8 mouse cellular contexts compared by ENCODE assay signal in the genomic region with DNA sequence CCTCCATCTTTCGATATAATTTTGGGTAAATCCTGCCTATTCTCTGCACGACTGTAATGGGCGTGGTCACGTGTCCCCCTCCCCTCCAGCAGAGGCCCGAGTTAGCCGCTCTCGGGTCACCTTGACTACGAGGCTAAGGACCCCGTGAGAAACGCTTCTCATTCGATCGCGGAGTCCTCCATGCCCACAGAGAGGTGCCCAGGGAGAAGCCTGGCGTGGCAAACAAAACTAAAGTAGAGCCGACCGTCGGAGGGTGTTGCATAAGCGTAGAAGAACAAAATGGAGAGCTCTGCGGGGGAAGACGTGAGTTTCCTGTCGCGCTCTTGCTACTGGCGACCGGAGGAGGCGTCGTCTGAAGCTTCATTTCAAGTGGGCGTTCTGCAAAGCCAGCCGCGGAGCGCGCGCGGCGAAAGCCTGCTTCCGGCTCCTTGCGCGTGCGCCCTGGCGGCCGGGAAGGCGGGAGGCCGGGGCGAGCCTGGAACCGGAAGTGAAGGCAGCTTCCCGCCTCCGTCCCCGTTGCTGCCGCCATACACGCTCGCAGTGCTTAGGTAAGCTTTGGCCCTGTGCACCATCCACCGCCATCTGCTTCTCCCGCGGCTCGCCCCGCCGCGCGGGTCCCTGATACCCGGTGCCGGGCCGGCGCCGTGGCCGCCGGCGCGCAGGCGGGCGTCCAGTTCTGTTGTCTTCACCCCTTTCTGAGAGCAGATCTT. TPM values are rescaled to one million over a fixed set of nuclear protein-coding genes. Genes with fewer than 3 reads are reported as not detected.
DNase-seq lines count a peak whose midpoint lies in the region; ATAC-seq and TF ChIP-seq lines count a peak whose summit lies in the region.

Gene Ddx39b, plus strand, starts transcription at position 442 of the 710 bp plus-strand sequence.

- H3K36me3 ChIP-seq in forebrain, embryonic 10.5 days (replicated peaks): peaks cover 41% of the 10 kb centered on the region
- H3K36me3 ChIP-seq in heart, embryonic 15.5 days: peaks cover 33% of the 10 kb centered on the region
- peaks cover 35% of the 10 kb centered on the region for H3K36me3 ChIP-seq in liver, embryonic 14.5 days (replicated peaks; ENCODE audit: control insufficient read depth, insufficient read depth, low read depth)
- peaks cover 24% of the 10 kb centered on the region for H3K36me3 ChIP-seq in neural tube, embryonic 11.5 days (ENCODE audit: control insufficient read depth, insufficient read depth, low read length)
- H3K36me3 ChIP-seq in stomach, postnatal 0 days (ENCODE audit: control insufficient read depth, insufficient read depth, low read length): peaks cover 15% of the 10 kb centered on the region

- peak; percentile 95 for DNase-seq in CD8-positive naive resting alpha-beta T cell, adult 2 months (ENCODE audit: low read depth in 2 of 2, low spot score in 2 of 2)
- DNase-seq in c-Kit-positive CD71-negative TER-119-negative erythroid progenitor cells, embryonic 14.5 days (ENCODE audit: low read depth): peak; percentile 88
- DNase-seq in forebrain, embryonic 10.5 days (ENCODE audit: extremely low spot score, low spot score): peak; percentile 94
- DNase-seq in kidney, postnatal 25 days: peak; percentile 93 to 98
- peak; percentile 85 to 90 (median 87) for DNase-seq in liver, embryonic 14.5 days (ENCODE audit: low read depth in 3 of 3, low spot score in 3 of 3)
- peak; percentile 97 for DNase-seq in neural tube, embryonic 11.5 days (ENCODE audit: low spot score)
- DNase-seq in stomach, postnatal 0 days (ENCODE audit: low spot score): peak; percentile 96

- peak within 1 kb of the TSS; percentile 99 for H3K27ac ChIP-seq in forebrain, embryonic 10.5 days
- peak within 1 kb of the TSS; percentile 98 for H3K27ac ChIP-seq in heart, embryonic 15.5 days
- H3K27ac ChIP-seq in liver, embryonic 14.5 days: peak within 1 kb of the TSS; percentile 83
- H3K27ac ChIP-seq in neural tube, embryonic 11.5 days (ENCODE audit: low read depth, low read length): peak within 1 kb of the TSS; percentile 95
- peak within 1 kb of the TSS; percentile 100 for H3K27ac ChIP-seq in stomach, postnatal 0 days (replicated peaks)

- H3K9me3 ChIP-seq in forebrain, embryonic 10.5 days: no peaks in the 10 kb centered on the region
- H3K9me3 ChIP-seq in heart, embryonic 15.5 days (replicated peaks): no peaks in the 10 kb centered on the region
- H3K9me3 ChIP-seq in liver, embryonic 14.5 days (ENCODE audit: control insufficient read depth, low read length): no peaks in the 10 kb centered on the region
- no peaks in the 10 kb centered on the region for H3K9me3 ChIP-seq in neural tube, embryonic 11.5 days (ENCODE audit: control insufficient read depth, low read length)
- H3K9me3 ChIP-seq in stomach, postnatal 0 days (ENCODE audit: control insufficient read depth, low read length): no peaks in the 10 kb centered on the region

- H3K27me3 ChIP-seq in forebrain, embryonic 10.5 days (ENCODE audit: poor library complexity, severe bottlenecking): no peaks in the 10 kb centered on the region
- H3K27me3 ChIP-seq in heart, embryonic 15.5 days: no peaks in the 10 kb centered on the region
- no peaks in the 10 kb centered on the region for H3K27me3 ChIP-seq in liver, embryonic 14.5 days (ENCODE audit: control insufficient read depth, insufficient read depth, low read length)
- H3K27me3 ChIP-seq in neural tube, embryonic 11.5 days (ENCODE audit: control insufficient read depth, insufficient read depth, low read length): no peaks in the 10 kb centered on the region
- H3K27me3 ChIP-seq in stomach, postnatal 0 days (ENCODE audit: control insufficient read depth, insufficient read depth, low read length): no peaks in the 10 kb centered on the region

- peaks cover 60% of the 10 kb centered on the region for H3K4me1 ChIP-seq in forebrain, embryonic 10.5 days
- H3K4me1 ChIP-seq in heart, embryonic 15.5 days (replicated peaks): peaks cover 46% of the 10 kb centered on the region
- peaks cover 20 to 32% of the 10 kb centered on the region in 2 experiments for H3K4me1 ChIP-seq in liver, embryonic 14.5 days (replicated peaks; ENCODE audit: control insufficient read depth in 2 of 2, insufficient read depth in 2 of 2, low read length in 1 of 2)
- peaks cover 28% of the 10 kb centered on the region for H3K4me1 ChIP-seq in neural tube, embryonic 11.5 days (ENCODE audit: control insufficient read depth, insufficient read depth, low read length)
- H3K4me1 ChIP-seq in stomach, postnatal 0 days (replicated peaks; ENCODE audit: control insufficient read depth, insufficient read depth): peaks cover 7% of the 10 kb centered on the region

- peak; percentile 24; the same call in 1 of the 2 replicates for TF ChIP-seq CTCF in liver, embryonic 14.5 days (IDR thresholded peaks at IDR 0.05; ENCODE audit: low read depth)
- peak; percentile 44 for TF ChIP-seq CTCF in stomach, postnatal 0 days (IDR thresholded peaks at IDR 0.05; ENCODE audit: low read depth)

- WGBS in forebrain, embryonic 10.5 days: under 1% methylated on average over 69 of the region's 69 CpGs
- under 1% methylated on average over 68 of the region's 69 CpGs for WGBS in heart, embryonic 15.5 days
- WGBS in liver, embryonic 14.5 days (ENCODE audit: insufficient replicate concordance): under 1% methylated on average over 69 of the region's 69 CpGs
- under 1% methylated on average over 69 of the region's 69 CpGs for WGBS in neural tube, embryonic 11.5 days
- WGBS in stomach, postnatal 0 days: under 1% methylated on average over 65 of the region's 69 CpGs

- peak; percentile 89 for ATAC-seq in heart, embryonic 15.5 days (replicated peaks; ENCODE audit: insufficient number of reproducible peaks, insufficient read depth, low FRiP score, low read depth)
- peak; percentile 88 for ATAC-seq in liver, embryonic 14.5 days (ENCODE audit: insufficient read depth)
- ATAC-seq in neural tube, embryonic 11.5 days (ENCODE audit: insufficient read depth, low FRiP score, low TSS enrichment): peak; percentile 84
- peak; percentile 86 for ATAC-seq in stomach, postnatal 0 days (ENCODE audit: low FRiP score, low TSS enrichment)

- H3K4me3 ChIP-seq in forebrain, embryonic 10.5 days: peak within 1 kb of the TSS; percentile 85
- H3K4me3 ChIP-seq in heart, embryonic 15.5 days: peak within 1 kb of the TSS; percentile 81
- H3K4me3 ChIP-seq in liver, embryonic 14.5 days (ENCODE audit: insufficient read depth in 1 of 2, low read depth in 2 of 2, low read length in 2 of 2): peak within 1 kb of the TSS; percentile 85 to 97
- peak within 1 kb of the TSS; percentile 82 for H3K4me3 ChIP-seq in neural tube, embryonic 11.5 days (ENCODE audit: low read depth, low read length)
- peak within 1 kb of the TSS; percentile 82 for H3K4me3 ChIP-seq in stomach, postnatal 0 days (ENCODE audit: low read depth, low read length)

- peak within 1 kb of the TSS; percentile 79 for H3K4me2 ChIP-seq in heart, embryonic 15.5 days
- peak within 1 kb of the TSS; percentile 97 for H3K4me2 ChIP-seq in liver, embryonic 14.5 days (ENCODE audit: low read depth)
- peak within 1 kb of the TSS; percentile 89 for H3K4me2 ChIP-seq in neural tube, embryonic 11.5 days (ENCODE audit: low read depth)
- peak within 1 kb of the TSS; percentile 83 for H3K4me2 ChIP-seq in stomach, postnatal 0 days (replicated peaks; ENCODE audit: low read depth)

- TF ChIP-seq EP300 in liver, embryonic 14.5 days (IDR thresholded peaks at IDR 0.05; ENCODE audit: low read depth): peak; percentile 57; the same call in 1 of the 2 replicates
- peak; percentile 94 for TF ChIP-seq EP300 in stomach, postnatal 0 days (optimal IDR thresholded peaks at IDR 0.05)

- peak within 1 kb of the TSS; percentile 93 for H3K9ac ChIP-seq in heart, embryonic 15.5 days
- H3K9ac ChIP-seq in liver, embryonic 14.5 days (replicated peaks): peak within 1 kb of the TSS; percentile 95
- H3K9ac ChIP-seq in neural tube, embryonic 11.5 days (ENCODE audit: low read length): peak within 1 kb of the TSS; percentile 100
- peak within 1 kb of the TSS; percentile 98 for H3K9ac ChIP-seq in stomach, postnatal 0 days (ENCODE audit: low read length)

RNA-seq across cellular contexts. Expression of gene Ddx39b, which starts in this region (rescaled TPM):
- 757 and 759 TPM in 2 replicates for polyA plus RNA-seq in forebrain, embryonic 10.5 days (2016; fragmentation: Nextera tagmentation; extraction: Ambion mirVana)
- polyA plus RNA-seq in heart, embryonic 15.5 days (2015; fragmentation: Nextera tagmentation; extraction: Ambion mirVana): 213 and 268 TPM in 2 replicates
- polyA plus RNA-seq in liver, embryonic 14.5 days (2012; rRNA removed): 161 and 199 TPM in 2 replicates
- 127 and 143 TPM in 2 replicates for polyA plus RNA-seq in liver, embryonic 14.5 days (2014; fragmentation: Nextera tagmentation; extraction: Ambion mirVana)
- 634 and 672 TPM in 2 replicates for polyA plus RNA-seq in neural tube, embryonic 11.5 days (2014; fragmentation: Nextera tagmentation; extraction: Ambion mirVana)
- polyA plus RNA-seq in stomach, postnatal 0 days (2015; fragmentation: Nextera tagmentation; extraction: Ambion mirVana): 143 and 145 TPM in 2 replicates

Comparison
In these comparisons a context has a peak if more than half of its experiments do, and no peak if none do; other contexts are left out.
1. Peak in every context shown above with its lines: DNase-seq, ATAC-seq, H3K4me3 ChIP-seq and H3K27ac ChIP-seq.